8 mouse cellular contexts compared by ENCODE assay signal in genomic region chr5:150594649-150595339, GRCm38 (mm10). TPM values are rescaled to one million over a fixed set of nuclear protein-coding genes. Genes with fewer than 3 reads are reported as not detected.
A peak's percentile ranks its signal among the peaks of the same experiment; 100 is the strongest.
DNase-seq lines count a peak whose midpoint lies in the region; ATAC-seq and TF ChIP-seq lines count a peak whose summit lies in the region.

No protein-coding gene starts in this region.

- no peak overlapping the region for H3K27ac ChIP-seq in thymus, adult 2 months (ENCODE audit: control insufficient read depth, insufficient read depth, low read length)
- peak overlapping the region; percentile 81 for H3K27ac ChIP-seq in hindbrain, postnatal 0 days
- peak overlapping the region; percentile 49; the same call in 1 of the 2 replicates for H3K27ac ChIP-seq in midbrain, embryonic 15.5 days

- H3K4me2 ChIP-seq in hindbrain, postnatal 0 days (ENCODE audit: low read depth, low read length) = peak overlapping the region; percentile 92
- H3K4me2 ChIP-seq in midbrain, embryonic 15.5 days = peak overlapping the region; percentile 99

- H3K9ac ChIP-seq in hindbrain, postnatal 0 days (replicated peaks; ENCODE audit: low read length) = peak overlapping the region; percentile 83
- peak overlapping the region; percentile 76 for H3K9ac ChIP-seq in midbrain, embryonic 15.5 days

- no peak for TF ChIP-seq POLR2A in thymus, adult 2 months (IDR thresholded peaks at IDR 0.05; ENCODE audit: control insufficient read depth, extremely low read depth, insufficient read depth, low read length, poor library complexity)

- peak; percentile 68; the same call in 1 of the 2 replicates for ATAC-seq in hindbrain, postnatal 0 days
- ATAC-seq in midbrain, embryonic 15.5 days (replicated peaks) = peak; percentile 71

- no peaks in the 10 kb centered on the region for H3K27me3 ChIP-seq in thymus, adult 2 months (ENCODE audit: control insufficient read depth, insufficient read depth, low read length)
- no peaks in the 10 kb centered on the region for H3K27me3 ChIP-seq in hindbrain, postnatal 0 days (ENCODE audit: insufficient read depth, low read length)
- H3K27me3 ChIP-seq in midbrain, embryonic 15.5 days (replicated peaks) = peaks cover 4% of the 10 kb centered on the region; the same call in 1 of the 2 replicates

- 25% methylated on average over 14 of the region's 17 CpGs for whole genome bisulfite sequencing in thymus, adult 2 months
- 8% methylated on average over 13 of the region's 17 CpGs for WGBS in hindbrain, postnatal 0 days
- 7% methylated on average over 17 of the region's 17 CpGs for WGBS in midbrain, embryonic 15.5 days

- peak overlapping the region; percentile 93 for H3K4me3 ChIP-seq in thymus, adult 2 months (ENCODE audit: control insufficient read depth, insufficient read depth, low read length)
- peak overlapping the region; percentile 91 for H3K4me3 ChIP-seq in hindbrain, postnatal 0 days (ENCODE audit: low read length)
- peak overlapping the region; percentile 93 for H3K4me3 ChIP-seq in midbrain, embryonic 15.5 days

- TF ChIP-seq CTCF in thymus, adult 2 months (IDR thresholded peaks at IDR 0.05; ENCODE audit: borderline replicate concordance, control insufficient read depth, extremely low read depth, insufficient read depth, low read length, poor library complexity) = no peak
- no peak for TF ChIP-seq CTCF in hindbrain, postnatal 0 days (IDR thresholded peaks at IDR 0.05; ENCODE audit: low read depth)

- no peaks in the 10 kb centered on the region for H3K9me3 ChIP-seq in hindbrain, postnatal 0 days (ENCODE audit: low read length)
- no peaks in the 10 kb centered on the region for H3K9me3 ChIP-seq in midbrain, embryonic 15.5 days

- DNase-seq in embryo, embryonic 10 days (ENCODE audit: low spot score) = peak; percentile 27
- DNase-seq in embryo, embryonic 9.5 days (ENCODE audit: extremely low spot score) = no peak
- no peak for DNase-seq in thymus, adult 2 months
- DNase-seq in thymus, postnatal 25 days = no peak
- DNase-seq in hindbrain, postnatal 0 days (ENCODE audit: low spot score) = no peak
- no peak for DNase-seq in layer of hippocampus, adult 18-20 months (ENCODE audit: low spot score in 2 of 2)
- DNase-seq in gastrocnemius, postnatal 25 days = no peak

- H3K36me3 ChIP-seq in thymus, adult 2 months (ENCODE audit: control insufficient read depth, insufficient read depth, low read length) = no peaks in the 10 kb centered on the region
- no peaks in the 10 kb centered on the region for H3K36me3 ChIP-seq in hindbrain, postnatal 0 days (ENCODE audit: insufficient read depth, low read length)
- no peaks in the 10 kb centered on the region for H3K36me3 ChIP-seq in midbrain, embryonic 15.5 days (replicated peaks)

- peaks cover 31% of the 10 kb centered on the region for H3K4me1 ChIP-seq in thymus, adult 2 months (replicated peaks; ENCODE audit: control insufficient read depth, insufficient read depth, low read length)
- 0 out of 2 replicates have a peak, but pooled peaks cover 3% of the 10 kb centered on the region for H3K4me1 ChIP-seq in hindbrain, postnatal 0 days (ENCODE audit: insufficient read depth, low read length)
- peaks cover 18% of the 10 kb centered on the region for H3K4me1 ChIP-seq in midbrain, embryonic 15.5 days

RNA-seq across cellular contexts. Expression of gene N4bp2l1, which starts 2.2 kb away (rescaled TPM):
- polyA plus RNA-seq in thymus, adult 2 months (2012; rRNA removed) = 38.1 and 39.1 TPM in 2 replicates
- total RNA-seq in hindbrain, postnatal 0 days (2014; rRNA removed) = 14.1 and 21.6 TPM in 2 replicates
- 33.3 and 34.5 TPM in 2 replicates for polyA plus RNA-seq in hindbrain, postnatal 0 days (2015; fragmentation: Nextera tagmentation; extraction: Ambion mirVana)
- polyA plus RNA-seq in midbrain, embryonic 15.5 days (2015; fragmentation: Nextera tagmentation; extraction: Ambion mirVana) = 14.5 and 16.7 TPM in 2 replicates
- 10 to 100 TPM; 54.6 to 55.6 TPM for total RNA-seq in layer of hippocampus, adult 18-20 months (2021)
- total RNA-seq in gastrocnemius, postnatal 25 days (2021) = 1 to 10 TPM; 2.1 to 4.0 TPM
